Mouse (Mus musculus): ENCODE data around the gene Kpna7.
A peak's percentile ranks its signal among the peaks of the same experiment; 100 is the strongest.
"Not testable (repeated sequence)": the region's sequence is repeated elsewhere in the genome, so short reads cannot be mapped to it uniquely, and the experiment has no call there.

Kpna7 gene

DNA sequence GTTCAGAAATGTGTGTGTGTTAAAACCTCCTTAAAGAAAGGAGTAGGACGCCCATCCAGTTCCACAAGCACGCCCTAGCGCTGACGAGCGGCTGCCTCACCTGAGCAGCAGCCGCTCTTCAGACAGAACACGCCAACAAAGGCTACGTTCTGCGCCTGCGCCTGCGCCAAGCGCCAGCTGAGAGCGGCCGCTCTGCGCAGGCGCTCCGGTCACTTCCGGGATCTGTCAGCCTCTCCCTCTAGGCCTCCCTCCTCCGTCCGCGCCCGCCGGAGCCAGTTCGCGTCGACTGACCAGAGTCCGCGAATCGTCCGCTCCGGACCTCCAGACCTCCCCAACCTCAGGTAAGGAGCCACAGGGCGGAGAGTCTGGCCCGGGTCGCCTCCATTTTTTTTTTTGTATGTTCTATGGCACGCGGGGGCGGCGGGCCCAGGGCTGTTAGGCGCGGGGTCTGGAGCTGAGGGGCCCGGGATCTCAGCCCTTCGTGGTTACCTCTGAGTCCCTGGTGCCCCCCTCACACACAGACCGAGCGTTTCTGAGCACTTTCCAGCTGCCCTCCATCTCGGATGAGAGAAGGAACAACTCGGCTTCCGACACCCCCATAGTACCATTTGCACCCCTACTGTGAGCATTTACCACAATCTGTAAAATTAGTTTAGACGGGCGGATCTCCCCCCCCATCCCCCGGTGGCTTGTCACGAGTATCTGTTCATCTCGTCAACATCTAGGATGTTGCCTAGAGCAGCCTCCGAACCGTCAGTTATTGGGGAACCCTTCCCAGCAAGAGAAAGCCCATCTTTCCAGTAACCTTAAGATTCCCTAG lies at the start of gene Kpna7, which contains the start of gene Arpc1a:
TSS of gene Kpna7 (minus strand) at position 399 of the 820 bp plus-strand sequence.
TSS of gene Arpc1a (plus strand) at position 199 of the 820 bp plus-strand sequence.
- peak; percentile 97 for DNase-seq (ENCODE audit: low spot score)

DNA sequence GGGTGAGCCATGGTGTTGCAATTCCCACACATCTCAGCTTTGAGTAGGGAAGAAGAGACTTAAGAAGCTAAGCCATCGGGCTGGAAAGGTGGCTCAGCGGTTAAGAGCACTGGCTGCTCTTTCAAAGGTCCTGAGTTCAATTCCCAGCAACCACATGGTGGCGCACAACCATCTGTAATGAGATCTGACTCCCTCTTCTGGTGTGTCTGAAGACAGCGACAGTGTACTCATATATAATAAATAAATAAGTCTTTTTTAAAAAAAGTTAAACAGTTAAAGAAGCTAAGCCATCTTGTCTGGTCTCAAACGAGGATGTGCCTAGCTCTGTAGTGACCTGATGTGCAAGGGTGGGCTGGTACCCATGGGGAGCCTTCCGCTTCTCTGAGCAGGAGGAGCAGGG lies 49.4 kb upstream of the Kpna7 start:
- DNase-seq (ENCODE audit: low spot score): not testable (repeated sequence)

DNA sequence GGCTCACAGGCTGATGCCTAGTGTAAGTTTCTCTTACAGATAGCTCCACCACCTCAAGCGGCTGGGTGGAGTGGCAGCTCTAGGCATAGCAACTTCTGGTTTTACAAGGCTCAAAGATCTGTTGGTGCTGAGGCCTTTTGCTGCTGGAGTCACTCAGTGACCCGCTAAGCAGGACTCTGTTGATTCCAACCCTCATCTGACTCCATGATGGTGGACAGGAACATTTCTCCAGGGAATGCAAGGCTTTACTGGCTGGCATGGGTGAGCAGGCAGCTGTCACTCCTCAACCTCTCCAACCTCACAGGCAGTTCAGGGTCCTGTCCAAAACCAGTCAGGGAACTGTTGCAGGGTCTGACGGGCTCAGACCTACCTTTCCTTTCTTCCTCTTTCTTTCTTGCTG lies 47.2 kb upstream of the Kpna7 start:
- DNase-seq (ENCODE audit: low spot score): no peak

- DNase-seq (ENCODE audit: low spot score): no peak
Observed at GRCm38 (mm10) chr5:145130191-145130590, 46.4 kb upstream of the Kpna7 start.

DNA sequence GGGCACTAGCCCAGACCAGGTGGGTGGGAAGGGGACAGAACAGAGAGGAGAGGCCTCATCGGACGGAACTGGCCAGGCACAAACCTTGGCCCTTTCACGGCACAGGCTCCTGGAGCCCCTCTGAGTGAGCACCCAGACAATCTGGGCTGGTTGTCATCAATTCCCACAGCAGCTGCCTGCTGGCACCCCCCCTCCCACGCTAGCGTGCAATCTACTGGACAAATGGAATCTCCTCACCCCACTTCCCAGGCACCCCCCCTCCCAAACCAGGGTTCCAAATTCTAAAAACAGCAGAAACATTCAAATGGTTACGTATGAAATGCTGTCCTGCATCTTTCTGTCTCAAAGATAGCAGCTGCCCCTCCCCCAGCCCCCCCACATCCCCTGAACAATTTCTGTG lies 45.9 kb upstream of the Kpna7 start:
- DNase-seq (ENCODE audit: low spot score): not testable (repeated sequence)

- DNase-seq (ENCODE audit: low spot score): no peak
Observed at GRCm38 (mm10) chr5:145129124-145129523, 45.3 kb upstream of the Kpna7 start.

GRCm38 (mm10) chr5:145126580-145126979 lies 42.8 kb upstream of the Kpna7 start:
- DNase-seq (ENCODE audit: low spot score): no peak

- no peak for DNase-seq (ENCODE audit: low spot score)
Observed at GRCm38 (mm10) chr5:145123396-145123795, 39.6 kb upstream of the Kpna7 start.

GRCm38 (mm10) chr5:145120921-145121320 lies 37.1 kb upstream of the Kpna7 start:
- no peak for DNase-seq (ENCODE audit: low spot score)

DNA sequence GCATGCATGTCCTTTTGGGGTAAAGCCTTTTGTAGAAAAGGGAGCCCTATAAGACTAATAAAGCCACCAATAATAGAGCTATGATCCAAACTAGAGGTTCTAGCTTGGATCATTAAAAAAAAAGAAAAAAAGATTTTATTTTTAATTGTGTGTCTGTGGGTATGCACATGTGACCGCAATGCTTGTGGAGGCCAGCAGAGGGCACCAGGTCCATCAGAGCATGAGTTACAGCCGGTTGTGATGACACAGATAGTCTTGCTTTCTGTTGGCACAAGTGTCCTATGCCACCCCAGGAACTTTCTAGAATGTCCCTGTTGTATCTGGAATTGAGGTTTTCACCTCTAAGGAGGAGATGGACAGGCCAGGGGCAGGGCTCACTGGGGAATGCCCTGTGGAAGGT lies 35.6 kb upstream of the Kpna7 start:
- no peak for DNase-seq (ENCODE audit: low spot score)

- DNase-seq (ENCODE audit: low spot score): no peak
Observed at GRCm38 (mm10) chr5:145118461-145118860, 34.6 kb upstream of the Kpna7 start.

DNA sequence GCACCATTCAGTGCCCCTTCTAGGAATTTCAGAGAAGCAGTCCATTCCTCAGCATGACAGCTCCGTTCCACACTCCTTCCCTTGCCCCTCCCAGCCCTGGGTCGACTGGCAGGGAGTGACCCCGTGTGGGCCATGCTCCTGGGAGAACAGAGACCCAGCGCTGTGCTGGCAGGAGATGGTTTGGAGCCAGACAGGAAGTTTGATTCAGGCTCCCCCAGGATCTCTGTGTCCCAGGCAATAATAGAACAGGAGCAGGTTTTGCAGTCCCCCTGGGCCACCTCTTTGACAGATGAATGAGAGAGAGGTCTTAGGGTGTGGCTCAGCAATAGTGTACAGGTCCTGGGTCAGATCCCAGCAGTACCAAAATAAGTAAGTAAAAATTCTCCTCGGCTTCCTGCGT lies 34.2 kb upstream of the Kpna7 start:
- DNase-seq (ENCODE audit: low spot score): no peak

- DNase-seq (ENCODE audit: low spot score): peak; percentile 69
Observed at GRCm38 (mm10) chr5:145116916-145117315, 33.1 kb upstream of the Kpna7 start.

DNA sequence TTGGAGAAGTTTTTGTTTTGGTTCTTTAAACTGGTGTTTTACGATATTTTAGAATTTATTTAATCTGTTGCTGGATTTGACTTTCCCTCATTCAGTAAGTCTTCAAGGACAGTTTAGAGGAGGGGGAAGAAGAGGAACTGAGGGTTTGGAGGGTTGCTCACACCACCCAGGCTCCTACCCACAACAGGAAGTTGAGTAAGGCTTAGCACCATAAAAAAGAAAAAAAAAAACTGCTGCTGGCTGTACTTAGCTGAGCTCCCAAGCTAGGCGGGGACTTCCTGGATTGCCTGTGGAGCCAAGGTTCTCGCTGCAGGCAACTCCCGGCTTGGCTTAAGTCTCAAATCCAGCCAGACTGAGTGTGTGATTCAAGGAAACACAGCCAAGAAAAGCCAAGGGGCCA lies 32.5 kb upstream of the Kpna7 start:
- DNase-seq (ENCODE audit: low spot score): no peak

- no peak for DNase-seq (ENCODE audit: low spot score)
Observed at GRCm38 (mm10) chr5:145115736-145116135, 31.9 kb upstream of the Kpna7 start.

GRCm38 (mm10) chr5:145114606-145115473 lies 31.0 kb upstream of the Kpna7 start:
- peak; percentile 22 for DNase-seq (ENCODE audit: low spot score)

DNA sequence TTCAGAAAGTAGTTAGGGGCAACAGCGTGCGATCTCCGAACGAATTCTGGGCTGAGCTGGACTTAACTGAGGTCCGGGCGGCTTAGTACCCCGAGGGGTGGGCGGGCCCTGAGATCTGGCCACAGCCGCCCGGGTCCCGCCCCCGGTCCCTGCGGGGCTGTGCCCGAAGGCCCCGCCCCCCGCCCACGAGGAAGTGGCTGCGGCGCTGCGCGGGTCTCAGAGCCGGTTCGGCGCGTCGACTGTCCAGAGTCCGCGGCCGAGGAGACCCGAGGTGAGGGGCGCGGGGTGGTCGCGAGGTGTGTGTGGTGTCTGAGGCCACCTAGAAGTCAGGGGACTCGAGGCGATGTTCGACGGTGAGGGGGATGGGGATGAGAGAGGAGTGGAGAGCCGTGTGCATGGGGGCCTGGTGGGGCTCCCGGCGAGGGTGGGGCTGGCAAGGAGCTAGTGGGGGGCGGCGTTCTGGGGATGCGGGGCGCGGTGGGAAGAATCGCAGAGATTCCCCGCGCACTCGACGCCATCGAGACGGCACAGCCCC lies 30.3 kb upstream of the Kpna7 start, which contains the start of gene Arpc1b:
TSS of gene Arpc1b (plus strand) at position 145 of the 535 bp plus-strand sequence.
- peak; percentile 69 for DNase-seq (ENCODE audit: low spot score)

DNA sequence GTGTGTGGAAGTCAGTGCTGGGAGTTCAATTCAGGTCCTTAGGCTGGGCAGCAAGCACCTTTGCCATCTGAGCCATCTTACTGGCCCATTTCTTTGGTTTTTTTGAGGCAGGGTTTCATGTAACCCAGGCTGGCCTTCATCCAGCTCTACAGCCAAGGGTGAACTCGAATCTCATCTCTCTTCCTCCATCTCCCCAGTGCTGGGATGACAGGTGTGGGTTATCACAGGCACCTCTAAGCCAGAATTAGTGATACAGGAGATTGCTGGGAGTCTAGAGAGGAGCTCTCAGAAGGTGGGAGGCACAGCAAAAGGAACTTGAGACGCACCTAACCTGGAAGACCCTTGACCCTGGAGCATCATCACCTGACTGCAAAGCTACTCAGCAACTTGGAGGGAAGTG lies 29.6 kb upstream of the Kpna7 start:
- DNase-seq (ENCODE audit: low spot score): no peak

GRCm38 (mm10) chr5:145112566-145112965 lies 28.7 kb upstream of the Kpna7 start:
- DNase-seq (ENCODE audit: low spot score): no peak

GRCm38 (mm10) chr5:145110401-145110800 lies 26.6 kb upstream of the Kpna7 start:
- no peak for DNase-seq (ENCODE audit: low spot score)

DNA sequence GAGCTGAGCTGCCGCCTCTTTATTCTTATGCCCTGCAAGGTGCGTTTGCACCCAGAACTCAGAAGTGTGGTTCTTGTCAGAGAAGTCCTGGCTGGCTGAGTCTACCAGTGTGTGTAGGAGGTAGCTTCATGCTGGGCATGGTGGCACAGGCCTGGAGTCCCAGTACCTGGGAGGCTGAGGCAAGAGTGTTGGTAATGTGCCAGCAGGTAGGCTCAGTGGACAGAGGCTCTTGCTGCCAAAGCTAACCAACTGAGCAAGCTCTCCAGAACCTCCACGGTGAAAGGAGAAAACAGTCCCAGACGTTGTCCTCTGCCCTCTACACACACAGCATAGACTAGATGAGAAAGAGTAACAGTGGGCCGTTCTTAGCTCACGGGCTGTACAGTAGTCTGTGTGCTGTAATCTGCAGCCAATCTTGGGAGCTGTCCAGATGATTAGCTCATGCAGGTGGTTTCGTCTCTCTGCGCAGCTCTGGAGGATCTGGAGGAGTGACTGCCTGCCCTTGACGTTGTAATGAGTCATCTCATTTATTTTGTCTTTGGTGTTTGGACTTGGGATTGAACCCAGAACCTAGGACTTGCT lies 22.0 kb upstream of the Kpna7 start:
- DNase-seq (ENCODE audit: low spot score): no peak

GRCm38 (mm10) chr5:145104328-145104727 lies 20.5 kb upstream of the Kpna7 start:
- no peak for DNase-seq (ENCODE audit: low spot score)

All from retina, embryonic 14.5 days (tissue).